Mouse (Mus musculus): ENCODE results near the gene Pum1.

Pum1 gene

DNA sequence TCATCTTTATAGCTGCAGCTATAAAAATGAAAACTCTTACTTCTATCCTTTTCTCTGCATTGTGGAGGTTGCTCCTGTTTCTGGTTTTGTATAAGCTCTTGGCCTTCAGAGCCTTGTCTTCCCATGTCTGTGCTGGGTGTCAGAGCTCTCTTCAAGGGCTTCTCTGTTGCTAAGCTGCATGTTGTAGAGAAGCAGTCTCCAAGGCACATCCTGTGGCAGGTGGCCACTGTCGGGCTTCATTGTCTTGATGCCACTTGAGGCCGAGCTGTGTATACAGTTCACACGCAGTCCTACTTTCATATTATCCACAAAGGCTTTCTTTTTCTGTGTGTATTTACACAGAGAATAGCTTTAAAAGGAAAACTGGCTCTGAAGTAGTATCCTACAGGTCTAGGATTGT is 63.0 kb downstream of the Pum1 start:
- DNase-seq (ENCODE audit: low read depth, low spot score): no peak

DNA sequence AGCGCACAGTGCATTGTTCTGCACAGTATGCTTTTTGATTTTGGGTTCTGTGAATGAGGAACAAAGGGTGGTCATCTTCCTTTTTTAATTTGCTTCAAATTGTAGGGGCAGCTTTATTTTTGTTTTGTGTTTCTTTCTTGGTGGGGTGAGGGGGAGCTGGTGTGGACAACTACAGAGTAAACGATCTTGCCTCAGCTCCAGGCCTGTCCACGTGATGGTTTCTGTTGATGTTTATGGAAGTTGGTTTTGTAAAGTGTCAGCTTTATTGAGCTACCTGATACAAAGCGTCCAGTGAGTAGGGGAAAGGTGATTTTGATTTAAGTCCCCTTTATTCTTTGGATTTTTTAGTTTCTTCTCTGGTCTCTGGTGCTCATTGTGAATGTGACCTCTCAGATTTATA is 72.8 kb downstream of the Pum1 start:
- DNase-seq (ENCODE audit: low read depth, low spot score): no peak

GRCm38 (mm10) chr4:130738527-130738926 is 75.4 kb downstream of the Pum1 start:
- peak; percentile 21 for DNase-seq (ENCODE audit: low read depth, low spot score)

GRCm38 (mm10) chr4:130744058-130744457 is 80.9 kb downstream of the Pum1 start:
- no peak for DNase-seq (ENCODE audit: low read depth, low spot score)

- no peak for DNase-seq (ENCODE audit: low read depth, low spot score)
Observed at GRCm38 (mm10) chr4:130745561-130746306, 82.6 kb downstream of the Pum1 start.

DNA sequence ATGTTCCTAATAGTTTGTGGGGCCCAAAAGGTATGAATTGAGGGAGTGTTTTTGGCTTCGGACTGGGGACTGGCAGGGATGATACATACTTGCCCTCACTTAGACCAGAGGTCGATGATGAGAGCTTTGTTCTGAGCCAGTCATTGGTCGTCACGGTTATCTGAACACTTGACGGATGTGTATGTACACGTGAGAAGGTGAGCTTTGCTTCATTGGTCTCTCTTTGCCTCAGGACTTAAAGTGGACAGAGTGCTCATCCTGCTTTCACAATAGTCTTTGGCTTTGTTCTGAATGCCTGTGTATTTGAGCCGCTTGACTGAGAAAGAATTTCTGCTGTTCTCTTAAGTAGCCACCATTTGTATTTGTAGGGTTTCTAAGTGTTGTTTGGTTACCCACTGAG is 86.4 kb downstream of the Pum1 start:
- DNase-seq (ENCODE audit: low read depth, low spot score): no peak

GRCm38 (mm10) chr4:130751966-130752365 is 88.8 kb downstream of the Pum1 start:
- no peak for DNase-seq (ENCODE audit: low read depth, low spot score)

DNA sequence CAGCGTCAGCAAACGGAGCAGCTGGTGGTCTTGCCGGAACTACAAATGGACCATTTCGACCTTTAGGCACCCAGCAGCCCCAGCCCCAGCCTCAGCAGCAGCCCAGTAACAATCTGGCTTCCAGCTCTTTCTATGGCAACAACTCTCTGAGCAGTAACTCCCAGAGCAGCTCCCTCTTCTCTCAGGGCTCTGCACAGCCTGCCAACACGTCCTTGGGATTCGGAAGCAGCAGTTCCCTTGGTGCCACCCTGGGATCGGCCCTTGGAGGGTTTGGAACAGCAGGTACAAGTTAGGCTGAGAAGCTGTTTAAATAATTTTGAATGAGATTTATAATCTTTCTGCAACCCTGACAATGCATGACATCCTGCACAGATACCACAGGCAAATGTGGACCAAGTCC is 89.5 kb downstream of the Pum1 start:
- DNase-seq (ENCODE audit: low read depth, low spot score): no peak

- DNase-seq (ENCODE audit: low read depth, low spot score): no peak
Observed at GRCm38 (mm10) chr4:130753755-130754154, 90.6 kb downstream of the Pum1 start.

DNA sequence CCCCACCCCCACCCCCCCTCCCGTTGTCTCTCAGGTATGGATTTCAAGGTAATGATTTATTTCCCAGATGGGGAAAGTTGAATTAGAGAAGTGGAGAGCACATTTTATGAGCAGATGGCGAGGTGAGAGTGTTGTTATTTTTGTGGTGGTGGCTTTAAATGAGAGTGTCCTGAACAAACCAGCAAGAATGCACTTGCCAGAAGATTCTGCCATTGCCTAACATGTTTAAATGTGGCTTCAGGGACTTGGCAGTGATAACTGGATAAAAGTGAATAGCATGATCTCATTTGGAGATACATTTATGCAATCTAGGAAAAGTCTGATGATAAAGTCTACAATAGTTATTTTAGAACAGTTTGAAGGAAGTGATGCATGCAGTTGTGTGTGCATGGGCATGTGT is 91.7 kb downstream of the Pum1 start:
- DNase-seq (ENCODE audit: low read depth, low spot score): no peak

- no peak for DNase-seq (ENCODE audit: low read depth, low spot score)
Observed at GRCm38 (mm10) chr4:130759875-130760274, 96.8 kb downstream of the Pum1 start.

DNA sequence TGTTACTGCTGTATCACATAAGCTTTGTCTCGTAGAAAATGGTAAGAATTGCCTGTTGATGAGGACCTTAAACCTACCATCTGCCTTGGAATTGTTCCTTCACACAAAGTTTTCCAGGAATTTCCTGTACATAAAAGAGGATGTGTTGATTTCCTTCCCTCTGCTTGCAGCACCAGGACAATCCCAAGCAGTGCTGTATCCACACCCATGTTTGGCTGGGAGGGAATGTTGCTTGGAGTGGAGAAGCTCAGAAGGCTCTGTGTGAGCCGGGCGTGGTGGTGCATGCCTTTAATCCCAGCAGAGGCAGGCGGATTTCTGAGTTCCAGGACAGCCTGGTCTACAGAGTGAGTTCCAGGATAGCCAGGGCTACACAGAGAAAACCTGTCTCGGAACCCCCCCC is 98.7 kb downstream of the Pum1 start:
- no peak for DNase-seq (ENCODE audit: low read depth, low spot score)

- DNase-seq (ENCODE audit: low read depth, low spot score): no peak
Observed at GRCm38 (mm10) chr4:130765399-130766160, 102.5 kb downstream of the Pum1 start.

GRCm38 (mm10) chr4:130766387-130766786 is 103.3 kb downstream of the Pum1 start:
- no peak for DNase-seq (ENCODE audit: low read depth, low spot score)

DNA sequence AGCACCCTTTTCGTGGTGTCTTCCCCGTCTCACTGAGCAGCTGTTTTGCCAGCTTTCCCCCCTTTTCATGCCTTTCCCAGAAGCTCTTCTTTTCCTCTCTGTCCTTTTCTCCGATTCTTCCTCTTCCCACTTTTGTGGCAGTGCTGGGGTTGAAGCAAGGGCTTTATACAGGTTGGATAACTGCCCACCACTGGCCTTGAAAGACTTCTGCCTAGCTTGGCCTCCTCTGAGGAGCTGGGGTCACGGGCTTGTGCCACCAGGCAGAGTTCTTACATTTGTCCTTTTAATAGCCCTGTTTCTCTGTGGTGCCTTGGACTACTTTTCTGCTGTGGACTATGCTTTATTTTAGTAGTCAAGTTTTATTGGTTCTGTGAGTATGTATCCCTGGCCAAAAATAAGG is 103.8 kb downstream of the Pum1 start:
- no peak for DNase-seq (ENCODE audit: low read depth, low spot score)

- DNase-seq (ENCODE audit: low read depth, low spot score): no peak
Observed at GRCm38 (mm10) chr4:130773899-130774298, 110.8 kb downstream of the Pum1 start.

GRCm38 (mm10) chr4:130774822-130775221 is 111.7 kb downstream of the Pum1 start:
- no peak for DNase-seq (ENCODE audit: low read depth, low spot score)

DNA sequence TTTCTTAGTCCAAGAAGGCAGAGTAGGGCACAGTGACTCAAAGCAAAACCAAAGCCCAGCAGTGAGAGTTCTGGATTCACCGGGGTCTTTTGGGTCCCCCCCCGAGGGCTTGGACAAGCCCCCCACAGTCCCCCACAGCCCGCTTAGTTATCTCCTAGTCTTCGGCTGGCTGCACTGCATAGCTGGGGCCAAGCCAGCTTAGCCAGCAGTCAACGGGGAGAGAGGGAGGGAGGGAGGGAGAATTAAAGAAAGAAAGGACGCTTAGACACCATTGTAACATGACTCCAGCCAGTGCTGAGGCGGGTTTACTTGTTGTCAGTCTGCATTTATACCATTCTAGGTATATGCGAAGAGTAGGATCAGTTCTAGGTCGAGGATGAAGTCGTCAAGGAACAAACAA is 114.5 kb downstream of the Pum1 start:
- DNase-seq (ENCODE audit: low read depth, low spot score): no peak

GRCm38 (mm10) chr4:130779037-130779436 is 115.9 kb downstream of the Pum1 start:
- DNase-seq (ENCODE audit: low read depth, low spot score): no peak

DNA sequence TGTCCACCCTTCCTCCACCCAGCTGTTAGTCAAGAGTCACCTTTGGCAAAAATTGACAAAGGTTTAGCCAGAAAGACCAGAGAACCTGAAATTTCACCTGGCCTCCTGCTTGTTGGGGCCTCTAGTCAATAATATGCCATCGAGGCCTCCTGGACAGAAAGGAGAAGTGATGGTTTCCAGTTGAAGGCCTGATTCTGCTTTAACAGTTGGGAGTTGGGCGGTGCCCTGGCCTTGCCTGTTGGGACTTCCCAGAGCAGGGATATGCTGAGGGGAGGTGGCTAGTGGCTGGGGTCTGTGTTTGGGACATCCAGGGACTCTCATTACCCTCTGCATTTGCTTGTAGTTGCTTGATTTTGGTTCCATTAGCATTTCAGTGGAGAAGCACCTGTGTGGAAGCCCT is 119.4 kb downstream of the Pum1 start:
- no peak for DNase-seq (ENCODE audit: low read depth, low spot score)

- no peak for DNase-seq (ENCODE audit: low read depth, low spot score)
Observed at GRCm38 (mm10) chr4:130784755-130785154, 121.6 kb downstream of the Pum1 start.

GRCm38 (mm10) chr4:130787530-130787929 is 124.4 kb downstream of the Pum1 start:
- no peak for DNase-seq (ENCODE audit: low read depth, low spot score)

DNA sequence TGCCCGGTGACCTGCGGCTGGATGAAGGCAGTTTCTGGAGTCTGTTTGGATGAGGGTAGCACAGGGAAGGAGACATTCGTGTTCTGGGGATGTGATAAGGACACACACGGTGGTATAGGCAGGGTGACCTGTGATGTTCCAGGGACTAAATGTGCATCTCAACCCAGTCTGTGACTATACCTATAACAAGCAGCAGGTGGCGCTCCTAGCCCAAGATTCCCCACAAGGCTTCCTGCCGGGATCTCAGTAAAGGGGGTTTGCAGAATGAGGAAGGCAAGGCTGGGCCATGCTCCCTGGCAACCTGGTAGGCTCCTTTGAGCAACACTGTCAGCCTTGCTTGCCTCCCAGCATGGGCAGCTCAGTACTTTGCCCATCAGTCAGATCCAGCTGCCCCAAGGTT is 127.1 kb downstream of the Pum1 start:
- DNase-seq (ENCODE audit: low read depth, low spot score): peak; percentile 79

Measured in retina, postnatal 7 days (tissue).